Mouse (Mus musculus): ENCODE measurements around the gene Ttc28.
"Not testable (repeated sequence)": the region's sequence is repeated elsewhere in the genome, so short reads cannot be mapped to it uniquely, and the experiment has no call there.

Ttc28 gene

GRCm38 (mm10) chr5:110879584-110880374 is at the start of gene Ttc28:
Gene Ttc28, plus strand, starts transcription at chr5:110879803.
- DNase-seq: peak; percentile 90

DNA sequence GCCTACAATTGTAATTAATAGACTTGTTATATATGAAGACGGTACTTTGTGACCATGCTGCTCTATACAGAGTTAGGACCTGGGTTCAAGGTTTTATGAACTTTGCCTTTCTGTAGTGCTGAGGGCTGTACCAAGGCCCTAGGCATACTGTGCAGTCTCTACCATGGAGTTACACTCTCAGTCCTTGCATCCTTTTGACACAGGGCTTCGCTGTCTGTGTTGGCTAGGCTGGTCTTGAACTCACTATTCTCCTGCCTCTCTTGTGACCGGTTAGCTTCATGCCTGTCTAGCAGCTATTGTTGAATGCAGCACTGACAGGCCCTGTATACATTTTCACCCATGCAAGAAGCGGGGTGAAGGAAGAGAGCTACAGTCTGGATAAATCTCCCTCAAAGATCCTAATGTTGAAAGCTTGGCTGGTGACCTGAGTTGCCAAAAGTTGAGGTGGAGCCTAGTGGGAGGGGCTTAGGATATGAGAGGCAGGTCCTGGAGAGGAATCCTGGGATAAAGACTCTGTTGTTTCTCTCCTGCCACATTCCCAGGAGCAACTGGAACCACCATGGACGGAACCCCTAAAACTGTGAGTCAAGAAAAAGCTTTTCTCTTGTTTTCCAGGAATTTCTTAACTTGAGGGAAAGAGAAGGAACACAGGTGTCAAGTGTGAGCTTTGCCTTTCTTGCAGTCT is 48.4 kb upstream of the Ttc28 start:
- DNase-seq: no peak

DNA sequence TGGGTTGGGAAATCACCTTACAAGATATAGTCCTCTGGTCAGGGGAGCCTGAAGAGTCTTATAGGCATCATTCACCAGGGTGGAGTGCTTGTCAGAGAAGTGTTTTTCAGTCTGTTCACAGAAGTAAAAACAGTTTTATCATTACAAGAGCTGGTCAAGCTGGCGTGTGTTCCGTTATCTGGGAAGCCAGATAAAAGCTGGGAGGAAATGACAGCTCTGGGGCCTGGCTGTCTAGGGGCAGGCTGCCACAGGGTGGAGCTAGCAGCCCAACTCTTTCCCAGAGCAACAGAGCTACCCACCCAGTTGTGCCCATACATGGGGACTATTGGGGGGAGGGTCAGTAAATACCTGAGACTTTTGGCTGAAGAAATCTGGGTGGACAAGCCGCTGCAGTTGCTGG is 43.6 kb upstream of the Ttc28 start:
- peak; percentile 39 for DNase-seq

DNA sequence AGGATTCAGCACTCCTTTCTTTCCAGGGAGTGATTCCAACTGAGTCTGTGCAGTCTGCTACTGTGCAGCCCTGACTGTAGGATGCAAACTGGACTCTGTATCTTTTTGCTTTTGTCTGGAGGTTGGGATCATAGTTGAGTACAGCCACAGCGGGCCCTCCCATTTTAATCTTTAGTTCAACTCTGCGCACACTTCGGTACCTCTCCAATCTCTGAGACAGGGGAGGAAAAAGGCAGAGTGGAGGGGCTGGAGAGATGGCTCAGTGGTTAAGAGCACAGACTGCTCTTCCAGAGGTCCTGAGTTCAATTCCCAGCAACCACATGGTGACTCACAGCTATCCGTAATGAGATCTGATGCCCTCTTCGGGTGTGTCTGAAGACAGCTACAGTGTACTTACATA is 41.6 kb upstream of the Ttc28 start:
- not testable (repeated sequence) for DNase-seq

DNA sequence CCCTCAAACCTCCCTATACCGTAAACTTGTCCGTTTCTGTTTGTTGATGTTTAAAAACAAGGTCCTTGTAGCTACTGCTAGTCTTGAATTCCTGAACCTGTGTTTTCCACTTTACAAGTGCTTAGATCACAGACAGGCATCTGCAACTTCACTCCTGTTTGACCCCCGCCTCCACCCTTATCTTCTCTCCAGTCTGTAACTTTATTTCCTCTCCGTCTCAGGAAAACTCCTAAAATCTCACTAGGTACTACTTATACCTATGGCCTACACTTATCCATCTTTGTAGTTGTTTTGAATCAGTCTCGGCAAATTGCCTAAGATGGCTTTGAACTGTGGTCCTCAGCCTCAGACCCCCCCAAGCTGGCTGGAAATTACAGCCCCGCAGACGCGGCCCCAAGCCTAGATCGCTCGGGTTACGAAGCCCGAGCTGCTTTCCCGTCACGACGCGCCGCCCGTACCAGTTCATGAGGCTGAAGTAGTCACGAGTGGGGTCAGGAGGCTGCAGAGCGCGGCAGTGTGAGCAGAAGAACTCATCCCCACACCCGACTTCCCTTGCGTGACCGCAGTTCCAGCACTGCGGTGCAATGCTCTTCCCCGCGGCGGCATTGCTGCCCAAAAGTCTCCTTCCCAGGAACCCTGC is 40.4 kb upstream of the Ttc28 start:
- no peak for DNase-seq

DNA sequence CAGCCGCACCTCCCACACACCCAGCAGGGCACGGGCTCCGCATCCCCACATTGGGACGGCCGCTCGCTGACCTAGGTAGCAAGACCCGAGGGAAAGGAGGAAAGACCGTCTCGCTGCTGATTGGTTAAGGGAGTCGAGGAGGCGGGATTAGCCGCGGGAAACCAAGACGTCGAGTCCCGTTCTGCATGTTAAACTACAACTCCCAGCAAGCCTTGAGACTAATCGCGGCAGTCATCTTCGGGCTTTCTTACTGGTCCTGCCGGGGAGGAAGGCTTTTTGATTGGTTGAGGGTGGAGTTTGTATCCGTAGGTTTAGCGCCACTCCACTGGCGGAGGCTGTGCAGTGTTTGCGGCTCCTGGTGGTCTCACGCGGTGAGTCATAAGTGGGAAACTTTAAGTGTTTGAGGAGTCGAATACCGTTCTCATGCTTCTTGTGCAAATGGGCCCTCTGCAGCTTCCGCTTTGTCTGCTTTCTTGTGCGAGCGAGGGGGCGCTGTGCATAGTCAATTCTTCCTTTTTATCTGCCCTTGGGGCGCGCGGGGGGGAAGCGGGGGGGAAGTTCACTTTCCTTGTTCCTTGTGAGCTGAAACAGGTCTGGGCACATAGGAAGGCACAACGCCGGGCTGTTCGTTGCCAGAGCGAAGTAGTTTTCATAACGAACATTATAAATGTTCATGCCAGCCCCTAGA is 39.8 kb upstream of the Ttc28 start, which contains the start of the genes Hscb and Chek2:
Gene Hscb (minus strand): TSS at position 100 of the 688 bp plus-strand sequence.
Gene Chek2 (plus strand): TSS at position 302 of the 688 bp plus-strand sequence.
- DNase-seq: peak; percentile 99

GRCm38 (mm10) chr5:110840465-110840864 is 39.1 kb upstream of the Ttc28 start:
- peak; percentile 48 for DNase-seq

DNA sequence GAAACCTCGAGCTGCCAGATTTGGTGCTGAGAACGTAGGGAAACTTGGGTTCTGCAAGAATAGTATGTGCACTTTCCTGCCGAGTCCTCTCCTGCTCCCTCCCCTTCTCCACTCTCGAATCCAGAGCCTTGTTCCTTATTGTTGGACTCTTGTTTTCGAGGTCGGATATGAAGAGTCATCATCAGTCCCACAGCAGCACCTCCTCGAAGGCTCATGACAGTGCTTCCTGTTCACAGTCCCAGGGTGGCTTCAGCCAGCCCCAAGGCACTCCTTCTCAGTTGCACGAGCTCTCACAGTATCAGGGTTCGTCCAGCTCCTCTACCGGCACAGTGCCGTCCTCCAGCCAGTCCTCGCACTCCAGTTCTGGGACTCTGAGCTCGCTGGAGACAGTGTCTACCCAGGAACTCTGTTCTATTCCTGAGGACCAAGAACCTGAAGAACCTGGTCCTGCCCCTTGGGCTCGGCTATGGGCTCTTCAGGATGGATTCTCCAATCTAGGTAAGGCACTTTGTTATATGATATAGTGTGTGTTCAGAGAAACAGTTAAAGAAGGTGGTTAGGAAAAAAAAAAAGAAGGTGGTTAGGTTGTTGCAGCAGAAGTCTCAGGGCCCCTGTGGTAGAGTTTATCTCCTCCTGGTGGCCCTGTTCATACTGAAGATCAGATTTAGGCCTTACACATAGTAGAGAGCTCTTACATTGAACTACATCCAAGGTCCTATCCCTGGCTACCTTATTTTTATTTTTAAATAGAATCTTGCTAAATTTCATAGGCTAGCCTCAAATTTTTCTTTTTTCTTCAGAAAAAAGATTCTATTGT is 38.3 kb upstream of the Ttc28 start:
- no peak for DNase-seq

- no peak for DNase-seq
Observed at GRCm38 (mm10) chr5:110852990-110853389, 26.6 kb upstream of the Ttc28 start.

DNA sequence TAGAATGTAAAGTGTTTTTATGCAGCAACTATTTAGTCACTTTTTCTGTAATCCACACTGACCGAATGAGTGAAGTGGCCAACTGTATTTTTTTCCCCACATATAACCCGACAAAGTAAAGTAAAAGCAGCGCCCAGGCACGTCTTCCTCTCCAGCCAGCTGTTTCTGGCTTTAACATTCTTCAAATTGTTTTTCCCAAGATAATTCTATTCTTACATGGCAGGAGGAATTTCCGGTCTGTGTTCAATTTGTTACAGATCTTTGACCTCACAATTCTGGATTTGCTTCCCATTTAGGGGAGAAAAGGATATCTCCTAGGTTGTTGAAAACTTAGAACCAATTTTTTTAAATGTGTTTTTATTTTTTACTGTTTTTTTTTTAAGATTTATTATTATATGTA is 22.5 kb upstream of the Ttc28 start:
- DNase-seq: no peak

- DNase-seq: no peak
Observed at GRCm38 (mm10) chr5:110859013-110859650, 20.5 kb upstream of the Ttc28 start.

GRCm38 (mm10) chr5:110860445-110860844 is 19.2 kb upstream of the Ttc28 start:
- DNase-seq: no peak

- DNase-seq: peak; percentile 34
Observed at GRCm38 (mm10) chr5:110868460-110868859, 11.1 kb upstream of the Ttc28 start.

GRCm38 (mm10) chr5:110869242-110869669 is 10.3 kb upstream of the Ttc28 start:
- peak; percentile 15 for DNase-seq

DNA sequence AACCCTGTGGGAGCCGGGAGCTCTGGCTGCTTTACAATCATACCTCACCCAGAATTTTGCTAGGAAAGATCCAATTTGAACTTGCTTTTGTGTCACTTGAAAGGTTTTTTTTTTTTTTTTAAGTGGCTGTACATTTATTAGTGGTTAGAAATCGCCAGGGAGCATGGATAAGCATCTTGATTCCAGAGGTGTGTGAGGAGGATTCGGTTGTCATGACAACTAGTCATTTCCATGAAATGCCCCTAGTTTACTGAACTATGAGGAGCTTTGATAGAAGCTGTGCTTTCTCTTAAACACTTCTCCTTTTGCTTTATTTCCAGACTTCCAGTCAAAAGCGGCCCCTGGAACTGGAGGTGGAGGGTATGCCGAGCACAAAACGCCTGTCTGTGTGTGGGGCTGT is 6.4 kb upstream of the Ttc28 start:
- no peak for DNase-seq

GRCm38 (mm10) chr5:110874711-110875110 is 4.9 kb upstream of the Ttc28 start:
- DNase-seq: peak; percentile 84

DNA sequence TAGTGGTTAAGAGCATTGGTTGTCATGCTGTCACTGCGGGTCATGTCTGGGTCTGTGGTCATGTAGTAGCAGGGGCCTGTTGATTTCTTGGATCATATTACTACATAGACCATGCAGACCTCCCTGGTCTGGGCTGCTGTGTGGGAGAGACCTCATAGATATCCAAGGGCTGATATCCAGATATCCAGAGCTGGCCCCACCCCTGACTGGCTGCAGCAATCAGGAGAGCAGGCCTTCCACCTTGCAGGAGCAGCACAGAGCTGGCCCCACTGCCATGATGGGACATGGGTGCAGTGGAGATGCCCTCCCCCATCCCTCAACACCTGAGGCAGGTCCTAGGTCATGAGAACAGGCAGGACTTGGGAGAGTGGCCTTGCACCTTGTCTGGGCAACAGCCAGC is 4.3 kb upstream of the Ttc28 start:
- no peak for DNase-seq

GRCm38 (mm10) chr5:110877666-110878505 is 1.7 kb upstream of the Ttc28 start:
- no peak for DNase-seq

- not testable (repeated sequence) for DNase-seq
Observed at GRCm38 (mm10) chr5:110878526-110878925, 1.1 kb upstream of the Ttc28 start.

- no peak for DNase-seq
Observed at GRCm38 (mm10) chr5:110879042-110879441, 561 bp upstream of the Ttc28 start.

DNA sequence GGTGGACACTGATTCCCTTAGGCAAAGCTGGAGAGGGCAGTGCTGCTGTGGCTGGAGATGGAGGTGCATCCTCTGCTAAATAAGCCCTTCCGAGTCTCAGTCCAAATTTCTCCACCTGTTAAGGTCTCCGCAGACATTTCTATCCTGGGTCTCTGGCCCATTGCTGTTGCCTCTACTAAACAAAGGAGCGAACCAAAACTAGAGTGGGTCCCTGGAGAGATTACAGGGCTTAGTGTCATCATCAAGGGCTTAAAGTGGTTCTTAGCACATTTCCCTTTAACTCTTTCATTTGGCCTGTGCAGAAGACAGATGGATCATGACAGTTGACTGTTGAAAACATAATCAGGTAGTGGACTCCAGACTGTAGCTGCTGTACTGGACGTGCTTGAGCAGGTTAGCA is 9.0 kb downstream of the Ttc28 start:
- DNase-seq: peak; percentile 64
